Mouse (Mus musculus) stomach, embryonic 16.5 days (tissue): ENCODE results near the gene Spin1. TPM values are rescaled to one million over a fixed set of nuclear protein-coding genes. Genes with fewer than 3 reads are reported as not detected.
"Not testable (repeated sequence)": the region's sequence is repeated elsewhere in the genome, so short reads cannot be mapped to it uniquely, and the experiment has no call there.

Experiments used
- ATAC-seq: fragments of 200-750 bp; cut with Nextera tagmentation; 2 replicates; pipeline ENCODE4 v1.8.0; 2017; ENCODE audit warnings: moderate number of reproducible peaks, moderate TSS enrichment; ENCODE audit not compliant: insufficient read depth, low FRiP score
- H3K27ac ChIP-seq: fragments of 300-500 bp; sonication (generic); 2 replicates; pipeline ENCODE4 v1.5.1; 2014; ENCODE audit warnings: low read length
- H3K27me3 ChIP-seq: fragments of 300-500 bp; sonication (generic); 2 replicates; pipeline ENCODE4 v1.6.1; 2014; ENCODE audit warnings: low read length, control low read depth, mixed read lengths; ENCODE audit not compliant: control insufficient read depth, insufficient read depth
- H3K36me3 ChIP-seq: fragments of 300-500 bp; sonication (generic); 2 replicates; pipeline ENCODE4 v1.6.1; 2014; ENCODE audit warnings: low read length; ENCODE audit not compliant: control insufficient read depth, insufficient read depth
- H3K4me1 ChIP-seq: fragments of 300-500 bp; sonication (generic); 2 replicates; pipeline ENCODE4 v1.6.1; 2014; ENCODE audit warnings: low read length, control low read depth, mixed read lengths; ENCODE audit not compliant: control insufficient read depth, insufficient read depth
- H3K4me2 ChIP-seq: fragments of 300-500 bp; sonication (generic); 2 replicates; pipeline ENCODE4 v1.6.1; 2014; ENCODE audit warnings: low read depth, low read length, mixed read lengths
- H3K4me3 ChIP-seq: fragments of 300-500 bp; sonication (generic); replicated peaks from 2 replicates; pipeline ENCODE4 v1.5.1; 2014; ENCODE audit warnings: mild to moderate bottlenecking, low read length
- H3K9ac ChIP-seq: fragments of 300-500 bp; sonication (generic); 2 replicates; pipeline ENCODE4 v1.6.1; 2014; ENCODE audit warnings: low read length
- H3K9me3 ChIP-seq: fragments of 300-500 bp; sonication (generic); replicated peaks from 2 replicates; pipeline ENCODE4 v1.6.1; 2016; ENCODE audit warnings: low read length, control low read depth; ENCODE audit not compliant: control insufficient read depth
- WGBS: fragments of 180-500 bp; shearing (Covaris S2); extraction: QIAGEN DNeasy Blood & Tissue Kit; methylation state at CpG from one replicate; pipeline ENCODE4 v1.1.7; 2014; 5-methylcytosine and 5-hydroxymethylcytosine counted together
- polyA plus RNA-seq: library from polyadenylated mRNA; unstranded; fragments of >200 nt; fragmentation: Nextera tagmentation; extraction: Ambion mirVana; gene quantifications from 2 replicates; pipeline ENCODE4 v1.2.1, GENCODE M21; 2015

Spin1 gene
- polyA plus RNA-seq, 1 experiment from 2014 or later, result 64.8 TPM

DNA sequence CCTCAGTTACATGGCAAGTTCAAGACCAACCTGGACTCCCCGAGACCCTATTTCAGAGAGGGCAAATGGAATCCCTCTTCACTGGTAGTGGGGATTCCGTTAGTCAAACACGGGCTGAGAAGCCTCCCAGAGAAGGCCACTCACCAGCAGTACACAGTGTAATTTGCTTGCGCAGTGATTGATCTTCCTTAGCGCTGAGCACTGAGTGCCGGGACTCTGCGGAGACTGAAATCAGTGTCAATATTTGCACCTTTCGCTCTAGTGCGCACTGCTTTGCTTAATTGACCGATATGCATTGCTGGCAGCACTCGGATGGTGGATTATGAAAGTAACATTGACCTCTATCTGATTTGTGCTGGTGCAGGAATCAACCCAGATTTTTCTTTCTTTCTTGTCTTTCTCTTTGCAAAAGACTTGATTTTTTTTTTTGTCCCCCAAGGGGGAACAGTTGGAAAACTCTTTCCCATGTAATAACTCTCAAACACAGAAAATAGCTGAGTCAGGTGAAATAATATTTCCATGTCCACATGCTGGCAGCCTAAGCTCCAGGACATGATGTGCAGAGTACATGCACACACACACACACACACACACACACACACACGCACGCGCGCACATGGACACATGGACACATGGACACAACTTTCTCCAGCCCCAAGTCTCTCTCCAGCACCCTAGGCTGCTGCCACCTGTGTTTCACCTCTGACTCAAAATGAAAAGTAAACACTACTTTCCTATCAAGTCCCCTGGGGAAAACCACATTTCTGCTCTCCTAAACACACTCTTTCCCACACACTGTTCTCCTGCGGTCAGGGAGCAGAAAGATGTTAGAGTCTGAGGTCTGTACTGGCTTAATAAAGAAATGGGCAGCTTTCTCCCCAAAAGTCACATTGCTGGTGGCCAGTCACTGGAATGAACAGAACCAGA, 27.5 kb upstream of the Spin1 start:
- Histone ChIP-seq H3K27ac (no peak overlapping the region), H3K36me3 (no peaks in the 10 kb centered on the region), H3K4me1 (peaks cover 12% of the 10 kb centered on the region; the same call in 1 of the 2 replicates), H3K9ac (no peak overlapping the region), H3K27me3 (no peaks in the 10 kb centered on the region), H3K9me3 (no peaks in the 10 kb centered on the region), H3K4me3 (no peak overlapping the region), H3K4me2 (no peak overlapping the region)
- 63% methylated on average over 16 of the region's 16 CpGs for whole genome bisulfite sequencing
- ATAC-seq, result peak; percentile 83

DNA sequence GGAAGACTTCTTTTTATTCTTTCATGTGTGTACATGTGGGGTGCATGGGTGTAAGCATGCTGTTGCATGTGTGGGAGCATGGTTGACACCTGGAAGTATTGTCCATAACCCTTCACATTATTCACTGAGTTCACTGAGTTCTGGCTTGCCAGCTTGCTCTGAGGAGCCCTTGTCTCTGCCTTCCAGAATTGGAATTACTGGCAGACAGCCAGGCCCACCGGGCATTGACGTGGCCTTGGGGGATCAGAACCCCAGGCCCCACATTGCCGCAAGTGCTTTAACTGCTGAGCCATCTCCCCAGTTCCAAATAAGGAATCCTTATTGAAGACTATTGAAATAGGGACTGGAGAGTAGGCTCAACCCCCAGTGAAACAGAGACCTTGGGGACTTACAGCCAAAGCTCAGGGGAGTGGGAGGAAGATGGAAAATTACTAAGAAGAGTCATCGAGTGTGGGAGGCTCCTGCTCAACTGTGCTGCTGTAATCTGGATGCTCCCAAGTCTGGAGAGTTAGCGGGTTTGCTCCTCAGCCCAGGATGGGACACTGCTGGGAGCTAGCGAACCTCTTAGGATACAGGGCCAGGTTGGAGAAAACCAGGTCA, 26.5 kb upstream of the Spin1 start:
- Histone ChIP-seq H3K4me3 (no peak overlapping the region), H3K4me1 (peaks cover 12% of the 10 kb centered on the region; the same call in 1 of the 2 replicates), H3K36me3 (no peaks in the 10 kb centered on the region), H3K9me3 (no peaks in the 10 kb centered on the region), H3K27me3 (no peaks in the 10 kb centered on the region), H3K27ac (no peak overlapping the region), H3K4me2 (no peak overlapping the region), H3K9ac (no peak overlapping the region)
- ATAC-seq, result no peak
- WGBS, result 64% methylated on average over 6 of the region's 6 CpGs

DNA sequence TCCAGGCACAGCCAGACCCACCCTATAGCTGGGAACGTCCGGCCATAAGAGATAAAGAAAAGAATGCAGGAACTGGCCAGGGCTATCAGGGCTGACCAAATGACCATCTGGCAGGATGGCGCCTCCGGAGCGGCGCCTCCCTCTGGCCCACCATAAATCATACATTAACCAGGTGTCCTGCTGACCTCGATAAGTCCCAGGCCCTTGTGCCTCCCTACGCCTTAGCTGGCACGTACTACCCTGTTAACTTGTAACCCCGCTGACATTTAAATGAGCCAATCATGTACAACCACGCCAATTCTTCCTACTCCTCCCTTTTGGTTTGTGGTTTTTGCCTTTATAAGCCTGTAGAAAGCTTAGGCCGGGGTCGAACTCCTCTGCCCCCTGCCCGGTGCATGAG, 24.5 kb upstream of the Spin1 start:
- H3K4me2 ChIP-seq, H3K4me3 ChIP-seq, H3K27me3 ChIP-seq, ATAC-seq, H3K9me3 ChIP-seq, H3K9ac ChIP-seq, H3K27ac ChIP-seq, H3K36me3 ChIP-seq: not testable (repeated sequence)
- peaks cover 12% of the 10 kb centered on the region; the same call in 1 of the 2 replicates for H3K4me1 ChIP-seq
- WGBS, result 92% methylated on average over 14 of the region's 14 CpGs

DNA sequence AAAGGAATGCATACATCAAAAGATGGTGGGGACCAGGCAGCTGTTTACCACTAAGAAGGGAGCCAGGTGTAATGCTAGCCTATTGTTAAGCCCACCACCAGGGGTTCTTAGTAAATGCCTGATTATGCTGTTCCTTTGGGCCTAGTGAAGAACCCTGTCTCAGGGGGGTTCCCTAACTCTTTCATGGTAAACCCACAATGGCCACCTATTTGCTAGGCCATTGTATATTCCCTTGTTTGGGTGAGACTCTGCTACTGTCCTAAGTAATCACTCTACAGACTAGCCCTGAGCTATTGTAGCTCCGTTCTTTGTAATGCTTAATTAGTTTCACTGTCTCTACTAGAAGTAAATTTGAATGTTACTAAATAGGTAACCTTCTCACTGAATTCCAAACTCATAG, 22.1 kb upstream of the Spin1 start:
- H3K36me3 ChIP-seq, H3K4me2 ChIP-seq, H3K4me1 ChIP-seq, ATAC-seq, H3K27me3 ChIP-seq, H3K9me3 ChIP-seq, H3K9ac ChIP-seq, H3K27ac ChIP-seq, H3K4me3 ChIP-seq: not testable (repeated sequence)
- WGBS, result 89% methylated on average over 1 of the region's 1 CpGs

DNA sequence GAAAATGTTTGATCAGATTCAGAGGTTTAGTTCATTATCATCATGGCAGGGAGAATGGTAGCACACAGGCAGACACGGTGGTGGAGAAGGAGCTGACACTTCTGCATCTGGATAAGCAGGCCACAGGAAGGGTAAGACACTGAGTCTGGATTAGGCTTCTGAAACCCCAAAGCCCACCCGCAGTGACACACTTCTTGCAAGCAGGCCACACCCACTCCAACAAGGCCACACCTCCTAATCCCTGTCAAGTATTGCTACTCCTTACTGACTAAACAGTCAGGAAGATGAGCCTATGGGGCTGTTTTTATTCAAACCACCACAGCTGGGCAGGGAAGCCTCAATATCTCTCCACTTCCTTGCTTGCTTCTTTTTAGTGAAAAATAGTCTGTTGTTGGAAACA, 19.9 kb upstream of the Spin1 start:
- no peak for ATAC-seq
- H3K27me3 ChIP-seq, result no peaks in the 10 kb centered on the region
- H3K27ac ChIP-seq, result no peak overlapping the region
- 78% methylated on average over 2 of the region's 2 CpGs for WGBS
- H3K4me1 ChIP-seq, result no peaks in the 10 kb centered on the region
- H3K4me2 ChIP-seq, result no peak overlapping the region
- H3K9me3 ChIP-seq, result no peaks in the 10 kb centered on the region
- H3K9ac ChIP-seq, result no peak overlapping the region
- no peak overlapping the region for H3K4me3 ChIP-seq
- H3K36me3 ChIP-seq, result no peaks in the 10 kb centered on the region

DNA sequence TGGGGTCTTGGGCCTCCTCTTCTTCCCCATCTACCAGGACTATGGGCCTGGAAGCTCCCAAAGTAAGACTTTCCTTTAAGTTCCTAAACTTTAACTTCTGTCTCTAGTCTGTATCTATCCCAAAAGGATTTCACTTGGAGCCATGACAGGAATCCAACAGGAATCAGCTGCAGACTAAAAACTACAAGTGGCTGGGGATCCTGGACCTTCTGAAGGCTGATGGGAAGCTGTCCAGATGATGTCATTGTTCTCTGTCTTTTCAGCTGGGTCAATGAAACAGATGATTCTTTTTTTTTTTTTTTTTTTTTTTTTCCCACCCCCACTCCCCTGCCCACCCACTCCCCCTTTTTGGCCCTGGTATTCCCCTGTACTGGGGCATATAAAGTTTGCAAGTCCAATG, 16.4 kb upstream of the Spin1 start:
- Histone ChIP-seq H3K9ac (no peak overlapping the region), H3K27me3 (no peaks in the 10 kb centered on the region), H3K4me2 (no peak overlapping the region), H3K4me1 (no peaks in the 10 kb centered on the region), H3K4me3 (no peak overlapping the region), H3K9me3 (no peaks in the 10 kb centered on the region), H3K27ac (no peak overlapping the region), H3K36me3 (no peaks in the 10 kb centered on the region)
- no peak for ATAC-seq

DNA sequence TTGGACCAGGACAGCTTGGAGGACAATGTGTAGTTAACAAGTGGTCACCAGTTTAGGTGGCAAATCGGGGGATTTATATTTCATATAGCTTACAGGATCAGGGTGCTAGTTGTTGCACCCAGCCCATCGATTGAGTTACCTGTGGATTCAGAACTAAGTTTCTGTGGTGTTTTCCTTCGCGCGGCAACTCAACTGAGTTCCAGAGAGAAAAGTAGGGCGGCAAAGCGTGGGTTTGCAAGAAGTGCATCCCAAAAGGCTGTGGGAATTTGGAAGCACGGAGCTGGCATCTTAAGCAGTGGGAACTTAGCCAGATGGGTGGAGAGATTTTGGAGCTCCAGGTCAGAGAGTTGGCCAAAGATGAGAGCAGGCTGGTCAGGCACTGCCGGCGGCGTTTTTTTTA, 14.7 kb upstream of the Spin1 start:
- no peak for ATAC-seq
- Histone ChIP-seq H3K27ac (no peak overlapping the region), H3K9me3 (no peaks in the 10 kb centered on the region), H3K9ac (no peak overlapping the region), H3K36me3 (no peaks in the 10 kb centered on the region), H3K4me2 (no peak overlapping the region), H3K4me3 (no peak overlapping the region), H3K4me1 (no peaks in the 10 kb centered on the region), H3K27me3 (no peaks in the 10 kb centered on the region)
- 93% methylated on average over 11 of the region's 11 CpGs for WGBS

DNA sequence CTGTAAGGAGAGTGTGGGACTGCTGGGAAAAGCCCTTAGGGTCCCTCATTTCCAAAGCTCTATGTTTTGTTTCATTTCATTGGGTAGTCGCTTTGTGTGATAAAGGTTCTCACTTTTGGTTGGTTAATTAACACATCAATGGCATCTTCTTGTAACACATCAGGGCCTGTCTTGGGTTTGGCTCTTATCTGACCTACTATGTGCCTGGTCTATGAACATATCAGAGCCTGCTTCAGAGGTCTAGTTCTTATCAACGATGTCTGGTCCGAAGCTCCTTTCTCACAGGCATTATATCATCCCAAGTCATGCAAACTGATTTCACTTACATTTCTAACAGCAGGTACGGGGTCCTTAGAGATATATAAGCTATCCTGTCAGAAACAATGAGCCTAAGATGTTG, 13.4 kb upstream of the Spin1 start:
- Histone ChIP-seq H3K4me1 (no peaks in the 10 kb centered on the region), H3K9me3 (no peaks in the 10 kb centered on the region), H3K9ac (no peak overlapping the region), H3K36me3 (no peaks in the 10 kb centered on the region), H3K27me3 (no peaks in the 10 kb centered on the region), H3K4me3 (no peak overlapping the region), H3K4me2 (no peak overlapping the region), H3K27ac (no peak overlapping the region)
- 95% methylated on average over 4 of the region's 4 CpGs for WGBS
- ATAC-seq, result no peak

DNA sequence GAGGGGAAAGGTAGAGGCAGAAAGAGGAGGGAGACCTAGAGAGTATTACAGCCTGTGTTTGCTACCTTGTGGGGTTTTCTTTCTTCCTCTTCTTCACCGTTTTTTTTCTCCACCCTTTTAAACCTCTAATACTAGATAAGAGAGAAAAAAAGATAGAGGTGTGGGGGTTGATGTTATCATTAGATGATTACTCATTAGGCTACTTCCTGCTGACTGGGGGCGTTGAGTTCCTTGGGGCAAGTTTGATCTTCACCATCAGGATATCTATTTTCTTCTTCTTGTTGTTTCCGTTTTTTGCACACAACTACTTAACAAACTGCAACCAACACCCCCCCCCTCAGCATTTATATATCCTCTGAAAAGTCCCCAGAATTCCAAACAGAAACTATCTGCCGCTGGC, 12.5 kb upstream of the Spin1 start:
- Histone ChIP-seq H3K4me3 (no peak overlapping the region), H3K9me3 (no peaks in the 10 kb centered on the region), H3K4me1 (no peaks in the 10 kb centered on the region), H3K9ac (no peak overlapping the region), H3K4me2 (no peak overlapping the region), H3K27me3 (no peaks in the 10 kb centered on the region), H3K27ac (no peak overlapping the region), H3K36me3 (no peaks in the 10 kb centered on the region)
- no peak for ATAC-seq
- 80% methylated on average over 4 of the region's 4 CpGs for WGBS
